Mouse (Mus musculus) heart, embryonic 12.5 days (tissue): ENCODE data around the gene Clic3. TPM values are rescaled to one million over a fixed set of nuclear protein-coding genes. Genes with fewer than 3 reads are reported as not detected.
"Not testable (repeated sequence)": the region's sequence is repeated elsewhere in the genome, so short reads cannot be mapped to it uniquely, and the experiment has no call there.

Experiments used
- ATAC-seq: fragments of 200-750 bp; cut with Nextera tagmentation; 2 replicates; pipeline ENCODE4 v1.8.0; 2017; ENCODE audit warnings: moderate TSS enrichment, moderate library complexity; ENCODE audit not compliant: insufficient number of reproducible peaks, low FRiP score
- H3K27ac ChIP-seq: fragments of 300-500 bp; sonication (generic); 2 replicates; pipeline ENCODE4 v1.5.1; 2016; ENCODE audit warnings: mild to moderate bottlenecking, moderate library complexity; ENCODE audit not compliant: poor library complexity, severe bottlenecking
- H3K27me3 ChIP-seq: fragments of 300-500 bp; sonication (generic); replicated peaks from 2 replicates; pipeline ENCODE4 v1.6.1; 2016; ENCODE audit warnings: mild to moderate bottlenecking, moderate library complexity
- H3K36me3 ChIP-seq: fragments of 300-500 bp; sonication (generic); 2 replicates; pipeline ENCODE4 v1.6.1; 2016; ENCODE audit warnings: mild to moderate bottlenecking, moderate library complexity
- H3K4me1 ChIP-seq: fragments of 300-500 bp; sonication (generic); replicated peaks from 2 replicates; pipeline ENCODE4 v1.6.1; 2016; ENCODE audit warnings: mild to moderate bottlenecking
- H3K4me2 ChIP-seq: fragments of 300-500 bp; sonication (generic); 2 replicates; pipeline ENCODE4 v1.6.1; 2016; ENCODE audit warnings: mild to moderate bottlenecking, moderate library complexity
- H3K4me3 ChIP-seq: fragments of 300-500 bp; sonication (generic); 2 replicates; pipeline ENCODE4 v1.5.1; 2016; ENCODE audit warnings: mild to moderate bottlenecking
- H3K9ac ChIP-seq: fragments of 300-500 bp; sonication (generic); 2 replicates; pipeline ENCODE4 v1.6.1; 2016; ENCODE audit warnings: mild to moderate bottlenecking, moderate library complexity
- H3K9me3 ChIP-seq: fragments of 300-500 bp; sonication (generic); replicated peaks from 2 replicates; pipeline ENCODE4 v1.6.1; 2016; ENCODE audit warnings: mild to moderate bottlenecking, moderate library complexity
- WGBS: fragments of 180-500 bp; shearing (Covaris S2); methylation state at CpG from one replicate; pipeline ENCODE4 v1.1.7; 2016; 5-methylcytosine and 5-hydroxymethylcytosine counted together
- polyA plus RNA-seq: library from polyadenylated mRNA; unstranded; fragments of >200 nt; fragmentation: Nextera tagmentation; extraction: Ambion mirVana; gene quantifications from 2 replicates; pipeline ENCODE4 v1.2.1, GENCODE M21; 2016

Gene Clic3
- polyA plus RNA-seq: 1.1 and 1.4 TPM in 2 replicates

- no peaks in the 10 kb centered on the region for H3K9me3 ChIP-seq
- no peaks in the 10 kb centered on the region for H3K27me3 ChIP-seq
- no peak within 1 kb of the TSS for H3K4me3 ChIP-seq
- peaks cover 7% of the 10 kb centered on the region; the same call in 1 of the 2 replicates for H3K36me3 ChIP-seq
- no peak within 1 kb of the TSS for H3K27ac ChIP-seq
- H3K4me1 ChIP-seq: peaks cover 21% of the 10 kb centered on the region
- ATAC-seq: no peak
- no peak within 1 kb of the TSS for H3K9ac ChIP-seq
- H3K4me2 ChIP-seq: no peak within 1 kb of the TSS
- 43% methylated on average over 14 of the region's 14 CpGs for WGBS
Observed at GRCm38 (mm10) chr2:25456205-25456953, at the start of gene Clic3. Gene Clic3, plus strand, starts transcription at chr2:25456838.

DNA sequence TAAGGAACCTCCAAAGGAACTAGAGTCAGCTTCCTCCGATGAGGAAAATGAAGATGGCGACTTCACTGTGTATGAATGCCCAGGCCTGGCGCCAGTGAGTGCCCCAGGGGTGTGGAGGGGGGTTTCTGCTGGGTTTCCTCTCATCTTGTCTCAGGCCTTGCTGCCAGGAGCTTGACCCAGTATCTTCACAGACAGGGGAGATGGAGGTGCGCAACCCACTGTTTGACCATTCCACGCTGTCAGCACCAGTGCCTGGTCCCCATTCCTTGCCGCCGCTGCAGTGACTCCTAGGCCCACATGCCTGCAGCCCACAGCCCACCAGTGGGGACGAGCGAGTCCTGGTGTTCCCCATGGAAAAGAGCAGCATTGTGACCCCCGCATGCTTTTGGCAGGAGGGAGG, 47.7 kb upstream of the Clic3 start:
- Histone ChIP-seq H3K9me3 (no peaks in the 10 kb centered on the region), H3K9ac (no peak overlapping the region), H3K4me3 (no peak overlapping the region), H3K27ac (no peak overlapping the region), H3K27me3 (peaks cover 52% of the 10 kb centered on the region), H3K4me1 (no peaks in the 10 kb centered on the region), H3K36me3 (no peaks in the 10 kb centered on the region), H3K4me2 (no peak overlapping the region)
- ATAC-seq: no peak
- 74% methylated on average over 10 of the region's 10 CpGs for WGBS

GRCm38 (mm10) chr2:25413436-25413835, 43.2 kb upstream of the Clic3 start:
- not testable (repeated sequence) for H3K9me3 ChIP-seq, H3K4me2 ChIP-seq, H3K27ac ChIP-seq, H3K4me1 ChIP-seq, H3K4me3 ChIP-seq, H3K36me3 ChIP-seq, ATAC-seq, H3K9ac ChIP-seq
- H3K27me3 ChIP-seq: peaks cover 32% of the 10 kb centered on the region

DNA sequence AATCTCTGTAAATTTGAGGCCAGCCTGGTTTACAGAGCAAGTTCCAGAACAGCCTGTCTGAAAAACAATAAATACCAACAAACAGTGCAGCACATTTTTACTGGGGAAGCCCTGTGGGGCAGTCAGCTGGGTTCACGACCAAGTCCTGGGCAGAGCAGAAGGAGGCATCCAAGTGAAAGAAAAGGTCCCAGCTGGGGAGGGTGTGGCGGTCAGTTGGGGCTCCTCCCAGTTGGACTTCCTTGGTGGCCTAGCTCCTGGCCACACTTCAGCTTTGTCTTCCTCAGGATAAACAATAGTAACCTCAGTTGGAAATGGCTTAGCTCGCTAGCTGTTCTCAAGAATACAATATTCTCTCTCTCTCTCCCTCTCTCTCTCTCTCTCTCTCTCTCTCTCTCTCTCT, 39.2 kb upstream of the Clic3 start:
- WGBS: 33% methylated on average over 3 of the region's 3 CpGs
- no peak for ATAC-seq
- H3K36me3 ChIP-seq: no peaks in the 10 kb centered on the region
- H3K4me3 ChIP-seq: no peak overlapping the region
- H3K4me1 ChIP-seq: peaks cover under 1% of the 10 kb centered on the region; the same call in 1 of the 2 replicates
- peaks cover 31% of the 10 kb centered on the region for H3K27me3 ChIP-seq
- no peak overlapping the region for H3K9ac ChIP-seq
- H3K4me2 ChIP-seq: no peak overlapping the region
- H3K27ac ChIP-seq: no peak overlapping the region
- no peaks in the 10 kb centered on the region for H3K9me3 ChIP-seq

GRCm38 (mm10) chr2:25421896-25422295, 34.7 kb upstream of the Clic3 start:
- H3K4me2 ChIP-seq: no peak overlapping the region
- ATAC-seq: no peak
- H3K27me3 ChIP-seq: peaks cover 65% of the 10 kb centered on the region
- 15% methylated on average over 3 of the region's 3 CpGs for WGBS
- H3K36me3 ChIP-seq: no peaks in the 10 kb centered on the region
- no peak overlapping the region for H3K27ac ChIP-seq
- H3K4me3 ChIP-seq: no peak overlapping the region
- H3K9me3 ChIP-seq: no peaks in the 10 kb centered on the region
- no peak overlapping the region for H3K9ac ChIP-seq
- peaks cover 4% of the 10 kb centered on the region; the same call in 1 of the 2 replicates for H3K4me1 ChIP-seq

DNA sequence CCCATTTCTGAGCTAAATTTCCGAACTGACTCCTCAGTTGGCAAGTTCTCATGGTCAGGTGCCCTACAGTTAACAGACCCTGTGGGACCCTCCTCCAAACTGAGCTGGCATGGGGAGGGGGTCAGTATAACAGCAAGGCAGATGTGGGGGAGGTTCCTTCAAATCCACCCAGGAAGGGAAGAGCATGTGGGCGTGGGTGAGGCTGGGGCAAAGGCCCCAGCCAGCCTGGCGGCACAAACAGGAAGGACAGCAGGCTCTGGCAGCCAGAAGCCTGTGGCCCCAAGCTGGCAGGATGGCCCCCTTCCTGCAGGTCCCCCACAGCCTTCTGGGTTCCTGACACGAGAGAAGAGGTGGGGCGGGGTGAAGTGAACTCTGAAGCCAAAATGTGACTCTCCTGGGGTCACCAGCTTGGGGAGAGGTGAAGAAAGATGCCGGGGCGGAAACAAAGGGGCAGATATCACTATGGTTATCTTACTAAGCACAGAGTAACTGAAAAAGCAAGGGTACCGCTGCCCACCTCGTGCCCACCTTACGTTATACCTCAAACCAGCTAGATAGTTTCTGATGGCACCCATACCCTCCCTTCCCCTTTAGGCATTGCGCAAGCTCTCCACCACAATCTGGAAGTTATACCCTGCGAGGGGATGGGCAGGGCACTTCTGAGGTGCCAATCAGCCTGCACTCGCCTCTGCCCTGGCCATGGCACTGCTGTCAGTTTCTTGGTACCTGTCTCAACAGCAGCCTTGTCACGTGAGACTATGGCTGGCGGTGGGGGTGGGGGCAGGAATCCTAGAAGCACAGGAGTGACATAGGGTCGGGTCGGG, 33.8 kb upstream of the Clic3 start, which contains the start of gene Fut7:
TSS of gene Fut7 (plus strand) at position 681 of the 824 bp plus-strand sequence.
- Histone ChIP-seq H3K4me3 (no peak within 1 kb of the TSS), H3K4me2 (no peak within 1 kb of the TSS), H3K27ac (no peak within 1 kb of the TSS), H3K4me1 (peaks cover 4% of the 10 kb centered on the region; the same call in 1 of the 2 replicates), H3K9ac (no peak within 1 kb of the TSS), H3K36me3 (no peaks in the 10 kb centered on the region), H3K27me3 (peaks cover 67% of the 10 kb centered on the region), H3K9me3 (no peaks in the 10 kb centered on the region)
- no peak for ATAC-seq
- WGBS: 52% methylated on average over 17 of the region's 17 CpGs

GRCm38 (mm10) chr2:25423626-25424025, 33.0 kb upstream of the Clic3 start:
- Histone ChIP-seq H3K27me3 (peaks cover 59% of the 10 kb centered on the region), H3K9ac (no peak overlapping the region), H3K4me3 (no peak overlapping the region), H3K4me1 (peaks cover 4% of the 10 kb centered on the region; the same call in 1 of the 2 replicates), H3K36me3 (no peaks in the 10 kb centered on the region), H3K27ac (no peak overlapping the region), H3K9me3 (no peaks in the 10 kb centered on the region), H3K4me2 (no peak overlapping the region)
- ATAC-seq: no peak
- WGBS: 33% methylated on average over 1 of the region's 1 CpGs

DNA sequence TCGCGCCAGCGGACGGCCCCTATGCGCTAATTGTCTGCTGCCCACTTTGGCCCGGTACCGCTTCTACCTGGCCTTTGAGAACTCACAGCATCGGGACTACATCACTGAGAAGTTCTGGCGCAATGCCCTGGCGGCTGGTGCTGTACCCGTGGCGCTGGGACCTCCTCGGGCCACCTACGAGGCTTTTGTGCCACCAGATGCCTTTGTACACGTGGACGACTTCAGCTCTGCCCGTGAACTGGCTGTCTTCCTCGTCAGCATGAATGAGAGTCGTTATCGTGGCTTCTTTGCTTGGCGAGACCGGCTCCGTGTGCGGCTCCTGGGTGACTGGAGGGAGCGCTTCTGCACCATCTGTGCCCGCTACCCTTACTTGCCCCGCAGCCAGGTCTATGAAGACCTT, 31.2 kb upstream of the Clic3 start:
- Histone ChIP-seq H3K9me3 (no peaks in the 10 kb centered on the region), H3K27me3 (peaks cover 63% of the 10 kb centered on the region), H3K9ac (no peak overlapping the region), H3K4me1 (peaks cover 6% of the 10 kb centered on the region; the same call in 1 of the 2 replicates), H3K27ac (no peak overlapping the region), H3K4me2 (no peak overlapping the region), H3K36me3 (no peaks in the 10 kb centered on the region), H3K4me3 (no peak overlapping the region)
- no peak for ATAC-seq
- 45% methylated on average over 27 of the region's 27 CpGs for WGBS

DNA sequence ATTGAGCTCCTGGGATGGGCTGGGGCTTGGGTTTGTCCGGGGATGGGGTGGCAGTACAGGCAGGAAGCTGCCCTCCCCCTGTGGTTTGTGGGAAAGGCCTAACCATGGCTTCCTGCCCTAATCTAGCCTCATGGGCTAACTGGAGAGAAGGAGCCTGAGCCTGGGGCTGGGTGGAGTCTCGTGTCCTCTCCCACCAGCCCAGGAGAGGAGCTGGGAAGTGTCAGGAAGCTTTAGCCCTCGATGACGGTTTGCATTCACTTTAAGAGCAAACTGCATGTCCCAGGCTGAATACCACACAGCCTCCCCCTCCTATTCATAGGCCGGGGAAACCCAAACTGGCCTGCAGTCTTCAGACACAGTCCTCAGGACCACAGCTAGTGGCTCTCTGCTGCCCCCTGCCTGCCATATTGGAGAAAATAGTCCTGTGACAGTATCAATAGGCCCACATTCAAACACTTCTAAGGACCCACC, 29.9 kb upstream of the Clic3 start:
- peaks cover 6% of the 10 kb centered on the region; the same call in 1 of the 2 replicates for H3K4me1 ChIP-seq
- no peak overlapping the region for H3K27ac ChIP-seq
- H3K4me2 ChIP-seq: no peak overlapping the region
- no peak for ATAC-seq
- H3K27me3 ChIP-seq: peaks cover 75% of the 10 kb centered on the region
- H3K9me3 ChIP-seq: no peaks in the 10 kb centered on the region
- WGBS: 23% methylated on average over 5 of the region's 5 CpGs
- H3K9ac ChIP-seq: no peak overlapping the region
- H3K36me3 ChIP-seq: no peaks in the 10 kb centered on the region
- no peak overlapping the region for H3K4me3 ChIP-seq

GRCm38 (mm10) chr2:25427256-25427655, 29.4 kb upstream of the Clic3 start:
- Histone ChIP-seq H3K4me3 (no peak overlapping the region), H3K9ac (no peak overlapping the region), H3K4me1 (peaks cover 6% of the 10 kb centered on the region; the same call in 1 of the 2 replicates), H3K36me3 (no peaks in the 10 kb centered on the region), H3K27me3 (peaks cover 80% of the 10 kb centered on the region), H3K9me3 (no peaks in the 10 kb centered on the region), H3K4me2 (no peak overlapping the region), H3K27ac (no peak overlapping the region)
- WGBS: 81% methylated on average over 5 of the region's 5 CpGs
- no peak for ATAC-seq
